Mouse (Mus musculus) cortical plate, adult 2 months (tissue): ENCODE data around the gene 1810013L24Rik. TPM values are rescaled to one million over a fixed set of nuclear protein-coding genes. Genes with fewer than 3 reads are reported as not detected.

Source experiments
- H3K27ac ChIP-seq: fragments of 200-500 bp; 2 replicates; pipeline ENCODE4 v1.5.1; 2012; ENCODE audit warnings: low read length, control low read depth, inconsistent platforms; ENCODE audit not compliant: insufficient read depth
- H3K4me1 ChIP-seq: fragments of 200-500 bp; 2 replicates; pipeline ENCODE4 v1.6.1; 2011; ENCODE audit warnings: low read length; ENCODE audit not compliant: control insufficient read depth, insufficient read depth
- H3K4me3 ChIP-seq: fragments of 200-500 bp; 2 replicates; pipeline ENCODE4 v1.5.1; 2011; ENCODE audit warnings: mild to moderate bottlenecking, low read length, control low read depth; ENCODE audit not compliant: insufficient read depth
- CTCF ChIP-seq: fragments of 200-500 bp; IDR thresholded peaks from 2 replicates; pipeline ENCODE4 v1.5.1; 2011; ENCODE audit warnings: mild to moderate bottlenecking, control low read depth, low read length; ENCODE audit not compliant: insufficient read depth; ENCODE audit errors: extremely low read depth
- POLR2A ChIP-seq: fragments of 200-500 bp; IDR thresholded peaks from 2 replicates; pipeline ENCODE4 v1.6.1; 2011; ENCODE audit warnings: mild to moderate bottlenecking, low read length, control low read depth; ENCODE audit not compliant: insufficient read depth; ENCODE audit errors: extremely low read depth
- polyA plus RNA-seq: library from polyadenylated mRNA; depleted of rRNA; stranded (reverse); fragments of >200 nt; gene quantifications from 2 replicates; pipeline ENCODE4 v1.2.3, GENCODE M21; 2012

1810013L24Rik gene
- polyA plus RNA-seq, 1 experiment, result 43.9 TPM

- Histone ChIP-seq H3K4me3 (no peak overlapping the region), H3K27ac (no peak overlapping the region), H3K4me1 (no peaks in the 10 kb centered on the region; the same call in 1 of the 2 replicates)
- no peak for TF ChIP-seq POLR2A
- no peak for TF ChIP-seq CTCF
Measured at GRCm38 (mm10) chr16:8855143-8855542, 25.2 kb downstream of the 1810013L24Rik start.

GRCm38 (mm10) chr16:8856820-8857219 lies 26.9 kb downstream of the 1810013L24Rik start:
- no peak overlapping the region for H3K27ac ChIP-seq
- H3K4me3 ChIP-seq, result no peak overlapping the region
- no peak for TF ChIP-seq CTCF
- no peak for TF ChIP-seq POLR2A
- no peaks in the 10 kb centered on the region for H3K4me1 ChIP-seq

- Histone ChIP-seq H3K4me3 (no peak overlapping the region), H3K27ac (no peak overlapping the region), H3K4me1 (peaks cover 5% of the 10 kb centered on the region)
- TF ChIP-seq CTCF (no peak), POLR2A (no peak)
Measured at GRCm38 (mm10) chr16:8862336-8862987, 32.6 kb downstream of the 1810013L24Rik start.

- peaks cover 5% of the 10 kb centered on the region for H3K4me1 ChIP-seq
- no peak overlapping the region for H3K4me3 ChIP-seq
- no peak overlapping the region for H3K27ac ChIP-seq
- TF ChIP-seq POLR2A (no peak), CTCF (no peak)
Measured at GRCm38 (mm10) chr16:8864223-8864631, 34.3 kb downstream of the 1810013L24Rik start.

- Histone ChIP-seq H3K4me1 (peaks cover 5% of the 10 kb centered on the region), H3K27ac (no peak overlapping the region), H3K4me3 (no peak overlapping the region)
- TF ChIP-seq CTCF (no peak), POLR2A (no peak)
Measured at GRCm38 (mm10) chr16:8867406-8867955, 37.6 kb downstream of the 1810013L24Rik start.

GRCm38 (mm10) chr16:8868506-8868905 lies 38.6 kb downstream of the 1810013L24Rik start:
- TF ChIP-seq POLR2A, result no peak
- no peak for TF ChIP-seq CTCF
- no peak overlapping the region for H3K27ac ChIP-seq
- no peak overlapping the region for H3K4me3 ChIP-seq
- peaks cover 2% of the 10 kb centered on the region for H3K4me1 ChIP-seq

- Histone ChIP-seq H3K4me3 (no peak overlapping the region), H3K27ac (no peak overlapping the region), H3K4me1 (no peaks in the 10 kb centered on the region)
- TF ChIP-seq POLR2A, result no peak
- TF ChIP-seq CTCF, result peak; percentile 83
Measured at GRCm38 (mm10) chr16:8869715-8870114, 39.8 kb downstream of the 1810013L24Rik start.

GRCm38 (mm10) chr16:8871376-8871775 lies 41.5 kb downstream of the 1810013L24Rik start:
- Histone ChIP-seq H3K4me1 (no peaks in the 10 kb centered on the region), H3K4me3 (no peak overlapping the region), H3K27ac (no peak overlapping the region)
- TF ChIP-seq CTCF (no peak), POLR2A (no peak)

- no peak overlapping the region for H3K27ac ChIP-seq
- TF ChIP-seq POLR2A, result no peak
- TF ChIP-seq CTCF, result no peak
Measured at GRCm38 (mm10) chr16:8872019-8872418, 42.1 kb downstream of the 1810013L24Rik start.

GRCm38 (mm10) chr16:8872486-8872885 lies 42.6 kb downstream of the 1810013L24Rik start:
- no peaks in the 10 kb centered on the region for H3K4me1 ChIP-seq
- no peak overlapping the region for H3K4me3 ChIP-seq
- TF ChIP-seq POLR2A (no peak), CTCF (no peak)
- no peak overlapping the region for H3K27ac ChIP-seq

More at GRCm38 (mm10) chr16:8872019-8872418, 42.1 kb downstream of the 1810013L24Rik start:
- Histone ChIP-seq H3K4me1 (no peaks in the 10 kb centered on the region), H3K4me3 (no peak overlapping the region)
